Mouse (Mus musculus): Measurements from ENCODE around the gene Rcbtb2. TPM values are rescaled to one million over a fixed set of nuclear protein-coding genes. Genes with fewer than 3 reads are reported as not detected.

The Rcbtb2 gene
- polyA plus RNA-seq, 1 experiment from 2014 or later = 140 TPM

DNA sequence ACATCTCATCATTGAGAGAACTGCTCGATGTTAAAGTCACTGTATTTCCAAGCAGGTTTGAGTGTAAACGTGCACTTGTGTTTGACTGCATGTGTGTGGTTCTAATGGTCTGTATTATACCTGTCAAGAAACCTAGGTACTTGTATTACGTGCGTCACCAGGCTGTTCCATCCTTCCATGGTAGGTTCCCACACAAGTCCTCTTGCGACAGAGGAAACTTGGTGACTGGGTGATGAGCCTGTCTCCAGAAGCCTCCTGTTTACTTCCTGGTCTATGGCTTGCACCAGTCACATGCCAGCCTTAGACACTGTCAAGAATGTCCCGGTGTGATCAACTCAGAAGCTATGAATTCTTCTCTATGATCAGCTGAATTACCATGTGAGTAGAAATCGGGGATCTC lies 15.6 kb downstream of the Rcbtb2 start:
- no peak overlapping the region for H3K4me2 ChIP-seq (replicated peaks)
- H3K27ac ChIP-seq (replicated peaks) = no peak overlapping the region
- H3K4me3 ChIP-seq = no peak overlapping the region
- peaks cover 9% of the 10 kb centered on the region; the same call in 1 of the 2 replicates for H3K4me1 ChIP-seq
- no peaks in the 10 kb centered on the region for H3K36me3 ChIP-seq
- H3K9me3 ChIP-seq = no peaks in the 10 kb centered on the region
- no peak for ATAC-seq (ENCODE audit: low FRiP score, low read depth)
- WGBS = 94% methylated on average over 7 of the region's 7 CpGs
- H3K9ac ChIP-seq (replicated peaks) = no peak overlapping the region
- no peaks in the 10 kb centered on the region for H3K27me3 ChIP-seq

DNA sequence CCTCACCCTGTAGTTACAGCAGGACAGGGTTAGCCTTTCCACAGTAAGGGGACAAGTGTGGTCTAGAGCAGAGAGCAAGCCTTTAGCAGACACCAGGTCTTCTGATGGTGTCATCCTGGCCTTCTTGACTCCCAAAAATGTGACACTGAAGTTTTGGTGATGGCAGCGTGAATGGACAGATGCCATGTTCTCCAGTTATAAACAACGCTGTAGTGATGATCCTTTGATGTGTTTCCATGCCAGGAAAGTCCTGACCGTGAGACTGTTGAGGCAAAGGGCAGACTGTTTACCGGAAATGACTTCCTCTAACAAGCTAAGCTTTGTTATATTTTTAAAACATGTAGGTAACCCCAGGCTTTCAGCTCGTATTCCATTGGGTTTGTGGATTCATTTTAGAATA lies 17.0 kb downstream of the Rcbtb2 start:
- 78% methylated on average over 5 of the region's 5 CpGs for WGBS
- no peak for ATAC-seq (ENCODE audit: low FRiP score, low read depth)

GRCm38 (mm10) chr14:73141800-73142199 lies 19.0 kb downstream of the Rcbtb2 start:
- Histone ChIP-seq H3K27me3 (no peaks in the 10 kb centered on the region), H3K9ac (replicated peaks) (no peak overlapping the region), H3K4me1 (peaks cover 25% of the 10 kb centered on the region), H3K4me3 (no peak overlapping the region), H3K27ac (replicated peaks) (peak overlapping the region; percentile 100; the same call in 1 of the 2 replicates), H3K36me3 (peaks cover 7% of the 10 kb centered on the region), H3K9me3 (0 out of 2 replicates have a peak, but pooled peaks cover 5% of the 10 kb centered on the region), H3K4me2 (replicated peaks) (peak overlapping the region; percentile 80; the same call in 1 of the 2 replicates)
- ATAC-seq (ENCODE audit: low FRiP score, low read depth) = no peak
- 34% methylated on average over 3 of the region's 3 CpGs for WGBS

More for the DNA sequence above, 17.0 kb downstream of the Rcbtb2 start:
- H3K4me2 ChIP-seq (replicated peaks) = no peak overlapping the region
- no peaks in the 10 kb centered on the region for H3K27me3 ChIP-seq
- H3K4me1 ChIP-seq = peaks cover 21% of the 10 kb centered on the region
- H3K36me3 ChIP-seq = no peaks in the 10 kb centered on the region
- no peaks in the 10 kb centered on the region for H3K9me3 ChIP-seq
- no peak overlapping the region for H3K9ac ChIP-seq (replicated peaks)
- no peak overlapping the region for H3K4me3 ChIP-seq
- H3K27ac ChIP-seq (replicated peaks) = no peak overlapping the region

GRCm38 (mm10) chr14:73142421-73142895 lies 19.6 kb downstream of the Rcbtb2 start:
- peak; percentile 32 for ATAC-seq (ENCODE audit: low FRiP score, low read depth)
- Histone ChIP-seq H3K27me3 (no peaks in the 10 kb centered on the region), H3K4me2 (replicated peaks) (peak overlapping the region; percentile 80), H3K4me1 (peaks cover 25% of the 10 kb centered on the region), H3K36me3 (peaks cover 7% of the 10 kb centered on the region), H3K4me3 (peak overlapping the region; percentile 83), H3K9me3 (0 out of 2 replicates have a peak, but pooled peaks cover 5% of the 10 kb centered on the region), H3K27ac (replicated peaks) (peak overlapping the region; percentile 100), H3K9ac (replicated peaks) (peak overlapping the region; percentile 97)
- WGBS = under 1% methylated on average over 11 of the region's 11 CpGs

- peak; percentile 93 for ATAC-seq (ENCODE audit: low FRiP score, low read depth)
- under 1% methylated on average over 62 of the region's 88 CpGs for WGBS
- peak overlapping the region; percentile 100 for H3K27ac ChIP-seq (replicated peaks)
- peaks cover 25% of the 10 kb centered on the region for H3K4me1 ChIP-seq
- peak overlapping the region; percentile 83 for H3K4me3 ChIP-seq
- peak overlapping the region; percentile 80 for H3K4me2 ChIP-seq (replicated peaks)
- H3K9me3 ChIP-seq = 0 out of 2 replicates have a peak, but pooled peaks cover 5% of the 10 kb centered on the region
- H3K27me3 ChIP-seq = no peaks in the 10 kb centered on the region
- peaks cover 7% of the 10 kb centered on the region for H3K36me3 ChIP-seq
- peak overlapping the region; percentile 97 for H3K9ac ChIP-seq (replicated peaks)
Measured at GRCm38 (mm10) chr14:73142896-73143709, 20.3 kb downstream of the Rcbtb2 start.

- peak overlapping the region; percentile 100 for H3K27ac ChIP-seq (replicated peaks)
- peak overlapping the region; percentile 83 for H3K4me3 ChIP-seq
- no peaks in the 10 kb centered on the region for H3K27me3 ChIP-seq
- H3K4me2 ChIP-seq (replicated peaks) = peak overlapping the region; percentile 80
- H3K36me3 ChIP-seq = peaks cover 7% of the 10 kb centered on the region
- 0 out of 2 replicates have a peak, but pooled peaks cover 5% of the 10 kb centered on the region for H3K9me3 ChIP-seq
- peak; percentile 20 for ATAC-seq (ENCODE audit: low FRiP score, low read depth)
- peak overlapping the region; percentile 97 for H3K9ac ChIP-seq (replicated peaks)
- peaks cover 25% of the 10 kb centered on the region for H3K4me1 ChIP-seq
- WGBS = 40% methylated on average over 25 of the region's 25 CpGs
Measured at GRCm38 (mm10) chr14:73143710-73144420, 21.0 kb downstream of the Rcbtb2 start.

DNA sequence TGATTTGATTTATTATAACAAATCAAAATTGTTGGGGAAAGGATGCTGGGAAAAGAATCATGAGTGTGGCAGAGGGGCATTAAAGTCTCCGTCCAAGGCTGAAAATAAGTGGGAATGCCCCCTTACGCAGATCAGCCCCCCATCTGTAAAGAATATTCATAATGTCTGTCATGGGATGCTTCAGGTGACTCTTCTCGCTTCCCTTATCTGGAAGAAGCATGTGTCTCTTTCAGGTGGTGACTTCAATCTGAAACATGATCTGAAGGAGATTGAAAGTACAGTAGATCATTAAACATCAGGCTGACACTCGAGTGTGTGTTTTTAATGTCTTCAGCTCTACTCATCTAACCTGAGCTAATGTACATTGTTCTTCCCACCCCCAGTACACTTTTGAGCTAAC lies 22.7 kb downstream of the Rcbtb2 start:
- Histone ChIP-seq H3K9me3 (0 out of 2 replicates have a peak, but pooled peaks cover 5% of the 10 kb centered on the region), H3K4me3 (no peak overlapping the region), H3K4me1 (peaks cover 25% of the 10 kb centered on the region), H3K27me3 (no peaks in the 10 kb centered on the region), H3K9ac (replicated peaks) (no peak overlapping the region), H3K27ac (replicated peaks) (no peak overlapping the region), H3K36me3 (peaks cover 7% of the 10 kb centered on the region), H3K4me2 (replicated peaks) (no peak overlapping the region)
- 98% methylated on average over 4 of the region's 4 CpGs for WGBS
- no peak for ATAC-seq (ENCODE audit: low FRiP score, low read depth)

- H3K4me2 ChIP-seq (replicated peaks) = no peak overlapping the region
- H3K27ac ChIP-seq (replicated peaks) = no peak overlapping the region
- no peak for ATAC-seq (ENCODE audit: low FRiP score, low read depth)
- 0 out of 2 replicates have a peak, but pooled peaks cover 5% of the 10 kb centered on the region for H3K9me3 ChIP-seq
- 71% methylated on average over 3 of the region's 3 CpGs for WGBS
- peaks cover 10% of the 10 kb centered on the region for H3K36me3 ChIP-seq
- H3K4me3 ChIP-seq = no peak overlapping the region
- H3K4me1 ChIP-seq = peaks cover 24% of the 10 kb centered on the region
- H3K27me3 ChIP-seq = no peaks in the 10 kb centered on the region
- no peak overlapping the region for H3K9ac ChIP-seq (replicated peaks)
Measured at GRCm38 (mm10) chr14:73146721-73147120, 23.9 kb downstream of the Rcbtb2 start.

- peaks cover 16% of the 10 kb centered on the region for H3K4me1 ChIP-seq
- no peak overlapping the region for H3K9ac ChIP-seq (replicated peaks)
- no peaks in the 10 kb centered on the region for H3K27me3 ChIP-seq
- WGBS = 95% methylated on average over 3 of the region's 3 CpGs
- H3K4me3 ChIP-seq = no peak overlapping the region
- H3K36me3 ChIP-seq = peaks cover 13% of the 10 kb centered on the region
- H3K27ac ChIP-seq (replicated peaks) = no peak overlapping the region
- H3K4me2 ChIP-seq (replicated peaks) = no peak overlapping the region
- 0 out of 2 replicates have a peak, but pooled peaks cover 5% of the 10 kb centered on the region for H3K9me3 ChIP-seq
- ATAC-seq (ENCODE audit: low FRiP score, low read depth) = no peak
Measured at GRCm38 (mm10) chr14:73148125-73148524, 25.3 kb downstream of the Rcbtb2 start.

DNA sequence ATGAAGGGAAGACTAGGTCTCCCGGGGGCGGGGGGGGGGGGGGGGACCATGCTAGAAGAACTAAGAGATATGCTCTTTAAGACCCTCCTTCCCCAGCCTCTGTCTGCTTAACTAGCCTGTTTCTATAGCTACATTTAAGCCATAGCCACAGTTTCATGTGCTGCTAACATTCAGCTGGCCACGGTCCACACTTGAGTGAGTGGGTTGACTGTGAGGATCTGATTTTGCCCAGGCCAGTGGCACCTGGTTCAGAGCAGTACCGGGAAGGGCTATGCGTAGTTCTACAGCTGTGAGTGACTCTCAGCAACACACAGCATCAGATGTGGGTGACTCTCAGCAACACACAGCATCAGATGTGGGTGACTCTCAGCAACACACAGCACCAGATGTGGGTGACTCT lies 38.5 kb downstream of the Rcbtb2 start:
- Histone ChIP-seq H3K27me3 (no peaks in the 10 kb centered on the region), H3K36me3 (peaks cover 86% of the 10 kb centered on the region), H3K4me1 (no peaks in the 10 kb centered on the region), H3K27ac (replicated peaks) (no peak overlapping the region), H3K9me3 (no peaks in the 10 kb centered on the region), H3K4me2 (replicated peaks) (no peak overlapping the region), H3K9ac (replicated peaks) (no peak overlapping the region), H3K4me3 (no peak overlapping the region)
- no peak for ATAC-seq (ENCODE audit: low FRiP score, low read depth)
- 88% methylated on average over 5 of the region's 5 CpGs for WGBS

DNA sequence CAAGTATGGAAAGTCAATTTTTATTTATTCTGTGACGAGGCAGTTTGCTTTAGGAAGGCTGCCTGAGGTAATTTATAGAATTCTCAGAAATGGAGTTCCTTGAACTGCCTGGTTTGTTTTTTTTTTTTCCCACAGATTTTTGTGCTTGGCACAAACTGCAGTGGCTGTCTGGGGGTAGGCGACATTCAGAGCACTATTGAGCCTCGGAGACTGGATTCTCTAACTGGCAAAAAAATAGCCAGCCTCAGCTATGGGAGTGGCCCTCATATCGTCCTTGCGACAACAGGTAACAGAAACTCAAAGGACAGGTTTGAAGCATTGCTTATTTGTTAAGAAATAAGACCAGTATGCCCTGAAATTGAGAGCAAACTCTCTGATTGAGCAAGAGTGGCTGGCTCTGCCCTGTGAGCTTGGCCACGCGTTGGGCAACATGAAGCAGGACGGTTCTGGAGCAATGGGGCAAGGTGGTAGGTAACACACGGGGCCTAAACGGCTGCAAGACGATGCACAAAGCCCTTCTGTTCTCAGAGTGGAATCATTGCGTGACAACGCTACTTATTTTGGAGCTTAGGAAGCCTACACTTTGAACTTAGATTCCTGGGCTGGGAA lies 39.5 kb downstream of the Rcbtb2 start:
- Histone ChIP-seq H3K9me3 (no peaks in the 10 kb centered on the region), H3K9ac (replicated peaks) (no peak overlapping the region), H3K36me3 (peaks cover 84% of the 10 kb centered on the region), H3K27ac (replicated peaks) (no peak overlapping the region), H3K4me1 (no peaks in the 10 kb centered on the region), H3K4me3 (no peak overlapping the region), H3K4me2 (replicated peaks) (no peak overlapping the region), H3K27me3 (no peaks in the 10 kb centered on the region)
- ATAC-seq (ENCODE audit: low FRiP score, low read depth) = no peak
- 95% methylated on average over 13 of the region's 13 CpGs for WGBS

Measured in midbrain, embryonic 12.5 days (tissue).